Mouse (Mus musculus) frontal cortex, postnatal 14 days (tissue): Measurements from ENCODE around the gene Kti12.
A peak's percentile ranks its signal among the peaks of the same experiment; 100 is the strongest.

Experiments used
- DNase-seq, 2 experiments: peaks; one replicate each; pipeline ENCODE4 v3.0.0; 2022; ENCODE audit warnings: low spot score in 2 of 2

The Kti12 gene

GRCm38 (mm10) chr4:108847715-108848504 lies at the start of gene Kti12:
Gene Kti12 (plus strand): TSS chr4:108847785.
- DNase-seq = peak; percentile 69

DNA sequence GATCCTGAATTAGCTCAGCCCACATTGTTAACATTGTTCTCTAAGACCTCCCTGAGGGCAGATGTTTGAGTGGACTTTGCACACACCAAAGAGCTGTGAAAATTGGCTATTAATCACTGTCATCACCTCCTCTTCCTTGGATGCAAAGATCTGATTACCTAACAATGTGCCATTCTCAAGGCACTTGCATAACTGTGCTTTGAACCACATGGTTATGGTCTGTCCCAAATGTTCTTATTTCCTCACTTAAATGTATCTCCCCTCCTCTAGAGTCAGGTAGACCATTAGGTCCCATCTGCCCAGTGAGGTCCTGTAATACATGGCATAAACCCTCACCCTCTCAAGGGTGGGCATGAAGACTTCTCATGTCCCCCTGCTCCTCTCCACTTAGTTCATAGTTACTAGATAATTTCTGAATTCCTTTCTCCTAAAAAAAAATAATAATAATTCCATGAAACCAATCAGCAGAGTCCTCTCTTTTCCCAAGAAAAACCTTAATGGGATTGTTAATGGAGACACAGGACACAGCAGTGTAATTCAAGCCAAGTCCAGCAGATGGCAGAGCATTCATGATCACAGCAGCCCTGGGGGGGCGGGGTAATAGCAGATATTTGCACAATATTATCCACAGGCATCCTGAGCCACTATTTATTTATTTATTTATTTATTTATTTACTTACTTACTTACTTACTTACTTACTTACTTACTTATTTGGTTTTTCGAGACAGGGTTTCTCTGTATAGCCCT lies 49.3 kb upstream of the Kti12 start:
- peak in 1 of 2 experiments; percentile 56 for DNase-seq

GRCm38 (mm10) chr4:108803535-108803934 lies 44.0 kb upstream of the Kti12 start:
- no peak for DNase-seq

- no peak for DNase-seq
Measured at GRCm38 (mm10) chr4:108811142-108811541, 36.4 kb upstream of the Kti12 start.

GRCm38 (mm10) chr4:108811550-108811949 lies 36.0 kb upstream of the Kti12 start:
- DNase-seq = no peak

DNA sequence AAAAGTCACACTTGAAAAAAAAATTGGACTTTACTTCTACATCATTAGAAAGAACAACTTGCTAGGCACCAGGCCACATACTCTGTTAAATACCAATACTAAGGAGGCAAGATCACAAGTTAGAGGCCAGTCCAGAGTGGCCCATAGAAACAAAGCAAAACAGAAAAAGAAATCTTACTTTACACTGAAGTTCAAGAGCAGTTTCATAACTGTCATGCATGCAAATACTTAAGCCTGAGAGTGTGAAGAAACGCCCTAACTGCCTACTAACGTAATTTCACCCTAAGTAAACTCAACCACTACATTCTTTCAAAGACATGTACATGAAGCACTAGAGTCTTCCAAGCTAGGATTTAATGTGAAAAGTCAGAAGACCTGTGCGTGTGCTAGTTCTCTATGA lies 21.9 kb upstream of the Kti12 start:
- DNase-seq = no peak

- no peak for DNase-seq
Measured at GRCm38 (mm10) chr4:108826096-108826495, 21.5 kb upstream of the Kti12 start.

GRCm38 (mm10) chr4:108826643-108827042 lies 20.9 kb upstream of the Kti12 start:
- no peak for DNase-seq

- DNase-seq = no peak
Measured at GRCm38 (mm10) chr4:108830698-108831097, 16.9 kb upstream of the Kti12 start.

- peak; percentile 85 for DNase-seq
Measured at GRCm38 (mm10) chr4:108832916-108833827, 14.4 kb upstream of the Kti12 start, which contains the start of gene Btf3l4. Gene Btf3l4 (minus strand): TSS chr4:108833614.

- DNase-seq = no peak
Measured at GRCm38 (mm10) chr4:108833828-108834114, 13.8 kb upstream of the Kti12 start.

- peak; percentile 75 for DNase-seq
Measured at GRCm38 (mm10) chr4:108834115-108834970, 13.2 kb upstream of the Kti12 start, which contains the start of gene Txndc12. Gene Txndc12 (plus strand): TSS chr4:108834601.

GRCm38 (mm10) chr4:108834971-108835311 lies 12.6 kb upstream of the Kti12 start:
- DNase-seq = no peak

- DNase-seq = no peak
Measured at GRCm38 (mm10) chr4:108835496-108835895, 12.1 kb upstream of the Kti12 start.

DNA sequence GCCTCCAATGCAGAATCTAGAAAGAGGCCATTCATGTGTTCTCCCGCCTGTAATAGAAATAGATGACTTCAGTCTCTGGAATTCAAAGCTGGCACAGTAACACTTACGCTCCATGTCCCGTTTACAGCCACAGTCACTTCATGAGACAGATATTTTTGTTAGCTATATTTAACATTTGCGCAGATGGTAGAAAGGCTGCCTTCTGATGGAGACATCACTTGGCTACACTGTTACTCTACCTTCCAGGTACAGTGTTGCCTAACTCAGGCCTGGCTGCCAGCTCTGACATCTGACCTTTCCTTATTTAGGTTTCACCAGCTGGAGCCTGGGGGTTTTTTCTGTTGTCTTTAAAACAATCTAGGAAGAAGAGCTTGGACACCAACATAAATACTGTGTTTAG lies 9.6 kb upstream of the Kti12 start:
- DNase-seq = no peak

GRCm38 (mm10) chr4:108841920-108842578 lies 5.5 kb upstream of the Kti12 start:
- no peak for DNase-seq

DNA sequence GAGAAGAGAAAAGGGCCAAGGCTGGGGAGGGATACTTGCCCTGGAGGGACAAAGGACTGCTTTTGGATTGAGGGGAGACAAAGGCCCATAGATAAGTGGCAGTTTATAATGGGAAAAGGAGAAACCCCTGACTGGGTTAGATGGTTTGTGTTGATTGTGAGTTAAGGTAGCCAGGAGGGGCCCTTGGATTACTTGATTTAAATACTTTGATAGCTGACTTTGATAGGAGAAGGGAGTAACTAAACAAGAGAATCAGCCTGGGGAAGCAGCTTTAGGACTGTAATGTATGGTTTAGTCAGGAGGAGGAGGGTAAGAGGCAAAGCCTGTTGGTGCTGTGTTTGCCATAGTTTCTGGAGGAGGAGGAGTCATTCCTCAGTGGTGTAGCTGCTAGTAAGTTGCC lies 4.2 kb upstream of the Kti12 start:
- no peak for DNase-seq

- DNase-seq = no peak
Measured at GRCm38 (mm10) chr4:108845824-108846569, 1.6 kb upstream of the Kti12 start.

- DNase-seq = peak; percentile 15 to 20
Measured at GRCm38 (mm10) chr4:108848505-108848848, 892 bp downstream of the Kti12 start, which contains the start of gene A730015C16Rik. Gene A730015C16Rik (minus strand): TSS chr4:108848619.

DNA sequence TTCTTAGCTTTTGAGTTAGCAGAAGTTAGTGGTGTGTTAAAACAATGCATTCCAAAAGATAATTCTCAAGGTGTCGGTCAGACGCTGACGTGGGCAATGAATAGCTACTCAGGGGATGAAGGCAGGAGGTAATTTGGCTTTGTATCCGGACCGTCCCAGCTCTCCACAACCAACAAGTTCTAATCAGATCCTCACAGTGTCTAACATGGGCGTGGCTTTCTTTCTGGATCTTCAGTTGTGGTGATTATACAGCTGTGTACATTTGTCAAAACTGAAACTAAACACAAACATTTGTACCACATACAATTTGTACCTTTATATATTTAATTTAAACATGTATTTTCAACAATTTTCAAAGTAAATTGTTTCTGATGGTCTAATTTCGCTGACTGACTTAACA lies 19.2 kb downstream of the Kti12 start:
- DNase-seq = no peak
